Mouse (Mus musculus) urinary bladder, postnatal 25 days (tissue): ENCODE measurements at regions not wholly inside any gene's neighbourhood (a gene's known extent, or its start where the extent isn't known, plus 50 kb on each side); places are given as distances from the start of the nearest gene placed in this dataset.

Source experiments
- DNase-seq: peaks from one replicate; pipeline ENCODE4 v3.0.0; 2022; ENCODE audit warnings: low spot score

DNA sequence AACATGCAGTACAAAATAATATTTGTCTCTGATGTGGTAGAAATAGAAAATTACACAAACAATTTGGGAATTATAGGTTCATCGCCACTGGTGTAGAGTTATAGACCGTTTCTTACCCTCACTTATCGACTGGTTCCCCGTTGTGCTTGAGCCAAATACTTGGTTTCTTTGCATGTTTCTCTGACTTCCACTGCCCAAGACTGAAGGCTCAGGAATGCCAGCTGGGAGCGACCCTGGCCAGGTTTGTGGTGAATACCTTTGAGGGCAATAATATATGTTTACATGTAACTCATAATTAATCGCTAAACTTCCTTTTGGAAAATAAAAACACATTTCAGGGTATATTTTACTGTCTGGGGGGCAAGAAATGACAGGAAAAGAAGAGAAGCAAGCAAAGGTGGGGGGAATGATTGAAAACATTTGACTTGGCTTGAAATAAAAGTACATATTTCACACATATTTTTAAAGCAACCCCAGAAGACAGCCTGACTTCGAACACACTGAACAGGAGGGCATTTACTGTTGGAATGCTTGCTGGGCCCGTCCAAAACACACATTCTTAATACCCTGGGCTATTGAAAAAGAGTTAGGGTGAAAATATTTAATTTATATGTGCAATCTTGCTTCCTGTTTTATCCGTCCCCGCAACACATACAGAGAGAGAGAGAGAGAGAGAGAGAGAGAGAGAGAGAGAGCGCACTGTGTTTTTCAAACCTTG lies 75.3 kb upstream of the Ccn2 start:
- DNase-seq, result no peak

DNA sequence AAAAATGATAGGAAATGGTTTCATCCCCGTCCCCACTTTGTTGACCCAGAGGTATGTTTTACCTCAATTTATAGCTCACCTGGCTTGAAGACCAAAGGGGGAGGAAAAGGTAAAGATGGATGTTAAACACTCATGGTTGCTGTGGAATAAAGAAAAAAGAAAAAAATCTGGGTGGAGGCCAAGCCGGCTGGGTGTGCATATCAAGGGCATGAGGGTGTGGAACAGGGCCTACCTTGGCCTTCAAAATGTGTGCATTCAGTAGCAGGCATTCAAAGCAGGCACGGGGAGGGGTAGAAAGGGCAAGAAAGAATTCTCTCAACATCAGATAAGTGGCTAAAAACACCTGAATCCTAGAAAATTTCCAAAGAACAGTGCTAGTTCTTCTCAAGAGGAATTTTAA lies 74.7 kb upstream of the Ccn2 start:
- DNase-seq, result no peak

DNA sequence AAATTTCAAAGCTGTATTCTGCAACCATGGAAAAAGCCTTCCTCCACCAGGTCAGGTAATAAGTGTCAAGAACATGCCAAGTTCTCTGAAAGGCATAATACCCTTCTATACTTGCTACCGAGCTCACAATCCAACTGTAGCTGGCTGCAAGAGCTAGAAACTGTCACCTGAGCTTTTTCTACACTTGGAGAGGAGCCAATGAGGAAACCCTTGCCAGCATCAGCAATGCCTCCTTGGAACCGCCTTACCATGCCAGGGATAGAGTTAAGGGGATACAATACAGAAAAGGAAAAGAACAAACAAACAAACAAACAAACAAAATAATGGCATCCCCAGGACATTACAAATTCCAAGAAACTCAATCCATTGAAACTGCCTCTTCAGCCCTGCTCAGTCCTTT lies 62.5 kb upstream of the Ccn2 start:
- DNase-seq, result no peak

DNA sequence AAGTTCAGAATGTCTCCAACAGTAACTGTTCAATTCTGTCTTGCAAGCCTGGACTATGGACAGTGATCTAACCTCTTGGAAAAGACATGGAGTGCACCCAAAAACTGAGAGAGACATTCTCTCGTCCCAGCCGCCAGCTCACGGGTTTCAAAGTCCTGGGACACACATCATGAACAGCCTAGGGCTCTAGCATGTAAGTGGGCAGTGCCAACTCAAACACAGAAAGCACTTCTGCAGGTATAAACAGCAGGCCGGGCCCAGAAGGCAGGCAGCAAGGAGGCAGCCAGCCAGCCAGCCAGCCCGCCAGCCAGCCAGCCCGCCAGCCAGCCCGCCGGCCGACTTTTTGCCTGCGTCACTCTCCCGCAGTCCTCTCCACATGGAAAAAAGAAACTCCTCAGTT lies 60.3 kb upstream of the Ccn2 start:
- DNase-seq, result no peak

DNA sequence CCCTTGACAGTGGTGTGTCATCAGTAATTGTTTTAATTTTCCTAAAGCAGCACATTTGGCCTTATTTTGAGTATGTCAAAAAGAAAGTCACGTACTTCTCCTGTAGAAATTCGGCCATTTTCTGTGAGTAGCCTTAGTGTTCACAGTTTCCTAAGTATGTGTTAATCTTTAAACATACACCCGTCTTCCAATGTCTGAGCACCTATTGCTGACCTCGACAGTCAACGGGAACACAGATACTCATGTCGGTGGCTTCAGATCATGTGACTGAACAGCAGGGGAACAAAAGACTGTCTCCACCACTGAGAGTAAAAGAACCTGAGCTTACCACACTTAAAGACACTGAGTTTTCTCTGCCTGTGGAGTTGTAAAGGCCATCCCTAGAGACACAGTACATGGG lies 59.8 kb upstream of the Ccn2 start:
- DNase-seq, result no peak

DNA sequence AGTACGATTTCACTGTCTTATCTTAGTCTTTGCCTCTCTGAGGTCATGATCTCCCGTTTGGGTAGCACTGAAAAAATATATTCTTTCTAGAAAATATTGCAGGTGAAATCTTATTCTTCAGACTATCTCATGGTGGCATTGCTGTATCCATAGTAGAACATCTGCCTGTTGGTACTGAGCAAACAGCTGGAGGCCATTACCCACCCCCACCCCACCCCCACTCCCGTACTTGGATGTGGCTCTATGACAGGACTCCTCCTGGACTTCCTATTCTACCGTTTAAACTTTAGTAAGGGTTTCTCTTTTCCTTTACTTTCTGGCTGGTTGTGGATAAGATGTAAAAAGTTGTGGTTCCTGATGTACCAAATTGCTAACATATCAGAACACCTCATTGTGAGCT lies 53.3 kb upstream of the Ccn2 start:
- no peak for DNase-seq
